Mouse (Mus musculus) megakaryocyte, embryonic 14.5 days (primary cell): ENCODE measurements around the gene Enpp3.

Experiments
- FLI1 ChIP-seq: IDR thresholded peaks from 2 replicates; pipeline ENCODE4 v1.6.1; 2012; ENCODE audit warnings: low read length, inconsistent platforms, mixed read lengths
- GATA1 ChIP-seq: IDR thresholded peaks from 3 replicates; pipeline ENCODE4 v1.6.1; 2012; ENCODE audit warnings: mixed read lengths, low read length, inconsistent platforms, borderline replicate concordance

DNA sequence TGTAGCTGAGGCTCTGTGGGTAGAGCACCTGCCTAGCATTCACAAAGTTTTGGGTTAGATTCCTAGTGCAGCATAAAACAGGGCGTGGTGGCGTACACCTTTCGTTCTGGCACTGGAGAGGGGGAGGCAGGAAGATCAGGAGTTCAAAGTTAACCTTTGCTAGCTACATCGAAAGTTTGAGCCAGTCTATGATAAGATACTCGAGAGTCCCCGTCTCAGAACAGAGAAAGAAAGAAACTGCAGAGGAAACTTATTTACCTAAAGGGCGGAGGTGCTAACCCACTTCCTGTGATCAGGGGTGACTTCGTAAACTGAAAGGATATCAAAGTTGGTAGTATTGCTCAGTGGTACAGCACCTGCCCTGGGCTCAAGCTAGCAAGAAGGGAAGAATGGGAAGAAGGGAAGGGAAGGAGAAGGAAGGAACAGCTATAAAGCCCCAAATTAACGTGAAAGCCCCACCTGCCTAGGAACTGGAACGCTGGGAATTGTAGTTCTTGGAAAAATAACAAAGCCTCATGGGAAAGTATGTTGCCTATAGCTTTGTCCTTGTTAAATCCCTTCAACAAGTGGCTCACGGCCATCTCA is 88.3 kb downstream of the Enpp3 start:
- TF ChIP-seq GATA1 (no peak), FLI1 (no peak)
